Mouse (Mus musculus): ENCODE results near the gene Med12l. TPM values are rescaled to one million over a fixed set of nuclear protein-coding genes. Genes with fewer than 3 reads are reported as not detected.

The Med12l gene
- polyA plus RNA-seq, 1 experiment from 2014 or later = 2.3 TPM

DNA sequence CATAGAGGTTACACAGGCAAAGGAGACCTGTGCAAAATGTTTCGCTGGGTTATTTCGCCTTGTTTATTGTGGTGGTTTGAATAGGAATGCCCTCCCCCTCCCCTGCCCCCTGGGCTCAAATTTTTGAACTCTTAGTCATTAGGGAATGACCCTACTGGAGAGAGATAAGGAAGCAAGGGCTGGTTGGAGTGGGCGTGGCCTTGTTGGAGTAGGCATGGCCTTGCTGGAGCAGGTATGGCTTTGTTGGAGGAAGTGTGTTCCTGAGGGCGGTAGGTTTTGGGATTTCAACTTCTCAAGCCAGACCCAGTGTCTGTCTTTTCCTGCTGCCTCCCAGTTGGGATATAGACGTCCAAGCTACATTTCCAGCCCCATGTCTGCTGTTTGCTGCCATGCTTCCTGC is 1.9 kb upstream of the Med12l start:
- 74% methylated on average over 5 of the region's 5 CpGs for WGBS
- H3K9me3 ChIP-seq (replicated peaks) = no peaks in the 10 kb centered on the region
- peaks cover 34% of the 10 kb centered on the region for H3K4me1 ChIP-seq
- DNase-seq (ENCODE audit: low spot score) = no peak
- no peaks in the 10 kb centered on the region for H3K36me3 ChIP-seq
- no peak overlapping the region for H3K27ac ChIP-seq (replicated peaks)
- H3K27me3 ChIP-seq (ENCODE audit: low read depth, poor library complexity, severe bottlenecking) = peaks cover 40% of the 10 kb centered on the region
- no peak overlapping the region for H3K4me3 ChIP-seq

DNA sequence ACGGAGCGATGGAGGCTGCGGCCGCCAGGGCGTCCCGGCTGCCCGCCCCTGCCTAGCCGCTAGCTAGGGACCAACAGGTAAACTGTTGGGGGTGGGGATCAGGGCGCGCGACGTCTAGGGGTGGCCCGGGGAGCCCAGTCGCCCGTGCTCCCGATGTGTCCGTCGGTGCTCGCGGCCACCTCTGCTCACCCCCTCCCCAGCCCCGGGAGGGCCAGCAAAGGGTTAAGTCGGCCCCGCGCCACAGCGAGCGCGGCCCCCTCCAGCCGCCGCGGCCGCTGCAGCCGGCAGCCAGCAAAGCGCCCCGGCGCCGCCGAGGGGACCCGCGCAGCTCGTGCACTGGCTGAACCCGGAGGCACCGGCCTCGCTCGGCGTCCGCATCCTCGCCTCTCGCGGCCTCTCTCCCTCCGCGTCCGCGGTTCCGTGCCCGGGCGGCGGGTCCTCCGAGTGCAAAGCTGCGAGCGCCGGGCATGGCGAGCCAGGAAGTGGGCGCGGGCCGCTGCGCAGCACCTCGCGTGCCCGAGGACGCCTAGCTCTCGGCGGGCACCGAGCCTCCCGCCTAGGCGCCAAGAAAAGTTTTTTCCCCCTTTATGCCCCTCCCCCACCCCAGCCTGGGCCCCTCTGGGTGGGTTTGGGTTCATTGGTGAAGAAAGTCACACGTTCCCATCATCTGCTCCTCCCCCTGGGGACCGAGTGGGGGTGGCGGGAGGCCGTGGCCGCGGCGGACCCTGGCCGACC is 538 bp downstream of the Med12l start:
- WGBS = under 1% methylated on average over 82 of the region's 83 CpGs
- H3K9me3 ChIP-seq (replicated peaks) = no peaks in the 10 kb centered on the region
- H3K27me3 ChIP-seq (ENCODE audit: low read depth, poor library complexity, severe bottlenecking) = peaks cover 52% of the 10 kb centered on the region
- H3K36me3 ChIP-seq = no peaks in the 10 kb centered on the region
- H3K4me1 ChIP-seq = peaks cover 34% of the 10 kb centered on the region
- H3K4me3 ChIP-seq = peak overlapping the region; percentile 83
- DNase-seq (ENCODE audit: low spot score) = peak; percentile 82
- H3K27ac ChIP-seq (replicated peaks) = peak overlapping the region; percentile 95

DNA sequence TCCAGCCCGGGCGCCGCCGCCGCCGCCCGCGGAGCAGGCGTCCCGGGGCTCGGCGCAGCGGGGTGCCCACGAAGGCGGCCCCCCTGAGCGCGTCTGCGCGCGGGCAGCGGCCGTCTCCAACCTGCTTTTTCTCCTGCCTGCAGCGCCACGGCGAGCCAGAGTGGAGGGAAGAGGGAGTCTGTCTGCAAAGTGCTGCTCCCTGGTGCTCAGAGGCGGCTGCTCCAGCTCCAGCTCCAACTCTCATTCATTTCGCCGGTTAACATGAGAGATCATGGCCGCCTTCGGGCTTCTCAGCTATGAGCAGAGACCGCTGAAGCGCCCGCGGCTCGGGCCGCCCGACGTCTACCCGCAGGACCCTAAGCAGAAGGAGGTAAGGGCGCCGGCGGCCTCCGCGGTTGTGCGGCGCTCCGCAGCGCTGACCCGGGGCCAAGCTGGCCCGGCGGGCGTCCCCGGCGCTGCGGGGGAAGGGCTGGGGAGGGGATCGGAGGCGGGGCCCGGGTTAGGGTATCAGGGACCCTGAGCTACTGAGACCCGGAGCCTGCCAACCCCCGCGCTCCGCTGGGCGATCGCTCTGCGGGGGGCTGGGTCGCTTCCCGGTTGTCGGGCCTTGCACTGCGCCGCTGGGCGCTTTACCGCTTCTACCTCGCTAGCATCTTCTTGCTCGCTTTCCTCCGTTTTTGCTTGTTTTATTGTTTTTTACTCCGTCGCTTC is 1.3 kb downstream of the Med12l start:
- H3K27ac ChIP-seq (replicated peaks) = peak overlapping the region; percentile 95
- peak; percentile 86 for DNase-seq (ENCODE audit: low spot score)
- WGBS = under 1% methylated on average over 68 of the region's 77 CpGs
- no peaks in the 10 kb centered on the region for H3K9me3 ChIP-seq (replicated peaks)
- peaks cover 52% of the 10 kb centered on the region for H3K27me3 ChIP-seq (ENCODE audit: low read depth, poor library complexity, severe bottlenecking)
- peaks cover 34% of the 10 kb centered on the region for H3K4me1 ChIP-seq
- no peaks in the 10 kb centered on the region for H3K36me3 ChIP-seq
- peak overlapping the region; percentile 83 for H3K4me3 ChIP-seq

DNA sequence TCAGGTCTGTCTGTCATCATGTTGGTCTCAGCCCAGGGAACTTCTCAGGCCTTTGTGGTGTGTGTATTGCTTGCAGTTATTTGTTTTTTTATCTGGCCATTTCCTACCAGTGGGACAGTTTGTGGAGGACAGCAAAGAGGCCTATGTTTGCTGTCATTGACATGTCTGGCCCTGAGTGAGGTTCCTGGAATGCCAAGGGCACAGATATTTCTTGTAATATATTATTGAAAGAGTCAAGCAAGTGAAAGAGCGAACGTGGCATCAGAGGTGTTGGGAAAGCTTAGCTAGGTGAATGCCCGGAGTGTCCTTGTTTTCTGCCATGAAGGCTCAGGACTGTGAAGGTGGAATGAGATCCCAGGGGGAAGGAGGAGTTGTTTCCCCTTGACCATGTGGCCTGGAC is 4.7 kb downstream of the Med12l start:
- H3K4me3 ChIP-seq = no peak overlapping the region
- 89% methylated on average over 3 of the region's 3 CpGs for WGBS
- no peak for DNase-seq (ENCODE audit: low spot score)
- H3K27me3 ChIP-seq (ENCODE audit: low read depth, poor library complexity, severe bottlenecking) = peaks cover 30% of the 10 kb centered on the region
- H3K9me3 ChIP-seq (replicated peaks) = no peaks in the 10 kb centered on the region
- H3K4me1 ChIP-seq = peaks cover 27% of the 10 kb centered on the region
- H3K27ac ChIP-seq (replicated peaks) = no peak overlapping the region
- H3K36me3 ChIP-seq = no peaks in the 10 kb centered on the region

DNA sequence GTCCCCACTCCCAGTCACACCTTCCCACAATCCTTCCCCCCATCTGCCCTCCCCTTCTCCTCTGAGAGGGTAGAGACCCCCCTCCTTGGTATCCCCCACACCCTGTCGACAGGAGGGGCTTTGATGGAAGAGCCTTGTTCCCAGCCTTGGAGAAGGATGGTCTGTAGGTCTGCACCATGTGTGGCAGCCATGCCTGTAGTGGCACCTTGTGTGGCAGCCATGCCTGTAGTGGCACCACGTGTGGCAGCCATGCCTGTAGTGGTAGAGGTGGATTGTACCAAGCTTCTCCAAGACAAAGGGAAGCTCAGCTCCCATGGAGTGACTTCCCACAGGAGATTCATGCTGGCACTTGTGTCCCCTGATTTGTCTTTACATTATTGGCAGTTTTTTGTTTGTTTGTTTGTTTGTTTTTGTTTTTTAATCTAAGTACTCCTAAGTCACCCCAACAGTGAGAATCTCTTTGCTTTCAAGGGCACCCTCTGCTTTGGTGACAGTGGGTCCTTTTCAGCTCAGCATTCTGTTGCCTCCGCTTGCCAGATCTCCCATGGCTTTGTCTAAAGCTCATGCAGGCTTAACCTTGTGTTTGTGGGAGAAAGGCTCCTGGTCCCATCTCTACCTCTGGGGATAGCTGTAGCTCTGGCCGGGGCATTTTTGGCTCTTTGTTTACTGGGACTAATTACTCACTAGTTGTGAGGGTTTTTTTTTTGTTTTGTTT is 10.2 kb downstream of the Med12l start:
- 77% methylated on average over 4 of the region's 4 CpGs for WGBS
- H3K27me3 ChIP-seq (ENCODE audit: low read depth, poor library complexity, severe bottlenecking) = no peaks in the 10 kb centered on the region
- no peak overlapping the region for H3K27ac ChIP-seq (replicated peaks)
- H3K36me3 ChIP-seq = no peaks in the 10 kb centered on the region
- peaks cover 5% of the 10 kb centered on the region; the same call in 1 of the 2 replicates for H3K4me1 ChIP-seq
- DNase-seq (ENCODE audit: low spot score) = no peak
- H3K4me3 ChIP-seq = no peak overlapping the region
- H3K9me3 ChIP-seq (replicated peaks) = no peaks in the 10 kb centered on the region

DNA sequence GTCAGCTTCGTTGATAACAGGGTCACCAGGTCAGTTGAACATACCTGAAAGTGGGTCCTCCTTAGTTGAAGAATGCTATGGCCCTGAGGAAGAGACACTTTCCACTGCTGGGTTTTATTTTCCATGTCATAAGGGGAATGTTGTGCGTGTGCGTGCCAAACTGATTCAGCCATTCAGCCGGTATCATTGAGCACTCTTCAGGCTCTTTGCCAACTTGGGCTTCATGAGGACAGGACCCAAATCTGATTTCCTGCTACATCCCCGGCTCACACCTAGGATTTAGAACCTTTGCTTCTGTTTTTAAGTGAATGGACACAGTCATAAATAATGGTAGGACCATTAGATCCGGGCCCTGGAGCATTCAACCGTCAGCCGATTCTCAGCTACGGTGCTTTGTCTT is 10.9 kb downstream of the Med12l start:
- WGBS = 96% methylated on average over 9 of the region's 9 CpGs
- Histone ChIP-seq H3K27me3 (ENCODE audit: low read depth, poor library complexity, severe bottlenecking) (no peaks in the 10 kb centered on the region), H3K36me3 (no peaks in the 10 kb centered on the region), H3K27ac (replicated peaks) (no peak overlapping the region), H3K4me3 (no peak overlapping the region), H3K4me1 (peaks cover 10% of the 10 kb centered on the region), H3K9me3 (replicated peaks) (no peaks in the 10 kb centered on the region)
- no peak for DNase-seq (ENCODE audit: low spot score)

DNA sequence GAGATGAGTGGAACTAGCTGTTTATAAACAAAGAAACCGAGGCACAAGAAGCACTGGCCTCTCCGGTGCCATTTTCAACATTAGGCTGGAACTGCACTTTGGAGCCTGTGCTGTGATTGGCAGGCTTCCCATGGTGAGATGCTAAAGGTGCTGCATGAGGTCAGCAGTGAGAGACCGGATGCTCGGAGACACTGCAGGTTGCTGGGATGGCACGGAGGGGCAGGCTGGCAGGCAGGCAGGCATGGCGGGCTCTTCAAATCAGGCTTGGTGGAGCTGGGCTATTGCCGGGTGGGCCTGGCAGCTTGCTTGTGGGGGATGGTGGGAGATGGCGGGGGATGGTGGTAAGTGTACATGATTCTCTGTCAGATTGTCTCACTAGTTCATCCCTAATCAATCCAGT is 15.6 kb downstream of the Med12l start:
- Histone ChIP-seq H3K36me3 (no peaks in the 10 kb centered on the region), H3K27me3 (ENCODE audit: low read depth, poor library complexity, severe bottlenecking) (no peaks in the 10 kb centered on the region), H3K27ac (replicated peaks) (no peak overlapping the region), H3K4me1 (peaks cover 12% of the 10 kb centered on the region), H3K9me3 (replicated peaks) (no peaks in the 10 kb centered on the region), H3K4me3 (no peak overlapping the region)
- WGBS = 71% methylated on average over 8 of the region's 8 CpGs
- DNase-seq (ENCODE audit: low spot score) = no peak

DNA sequence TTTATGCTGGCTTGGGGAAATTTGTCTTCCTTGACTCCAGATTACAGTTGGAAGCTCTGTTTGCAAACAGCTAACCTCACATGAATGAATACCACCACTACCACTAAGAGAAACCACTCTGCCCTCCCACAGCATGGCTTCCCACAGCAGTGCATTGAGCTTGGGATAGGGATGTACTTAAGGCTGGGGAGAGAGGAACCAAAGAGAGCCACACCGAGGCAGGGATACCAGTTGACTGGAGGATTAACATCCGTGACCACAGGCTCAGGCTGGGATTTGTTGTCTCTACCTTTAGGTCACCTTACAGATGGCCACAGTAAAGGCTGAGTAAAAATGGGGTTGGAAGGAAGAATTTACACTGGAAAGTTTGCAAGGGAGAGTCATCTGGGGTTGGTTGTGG is 16.6 kb downstream of the Med12l start:
- Histone ChIP-seq H3K27me3 (ENCODE audit: low read depth, poor library complexity, severe bottlenecking) (no peaks in the 10 kb centered on the region), H3K9me3 (replicated peaks) (no peaks in the 10 kb centered on the region), H3K4me1 (peaks cover 10% of the 10 kb centered on the region), H3K4me3 (no peak overlapping the region), H3K27ac (replicated peaks) (no peak overlapping the region), H3K36me3 (no peaks in the 10 kb centered on the region)
- 70% methylated on average over 2 of the region's 2 CpGs for WGBS
- DNase-seq (ENCODE audit: low spot score) = no peak

DNA sequence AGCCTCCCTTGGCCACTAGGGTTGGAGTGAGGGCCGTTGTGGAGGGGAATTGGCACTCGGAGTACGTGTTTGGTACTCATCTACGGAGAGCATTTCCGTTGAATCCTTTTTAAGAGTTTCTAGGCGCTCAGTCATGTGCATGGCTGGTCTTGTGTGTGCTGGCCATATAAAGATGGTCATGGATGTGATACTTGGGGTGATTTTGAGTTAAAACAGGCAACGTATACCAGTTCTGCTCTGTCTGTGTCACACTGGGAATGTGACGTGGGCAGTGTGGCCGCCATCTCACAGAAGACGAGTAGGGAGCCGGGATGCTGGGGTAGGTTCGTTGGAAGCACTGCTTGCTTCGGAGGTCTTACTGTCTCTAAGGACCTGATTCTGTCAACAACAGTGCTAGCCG is 17.3 kb downstream of the Med12l start:
- H3K9me3 ChIP-seq (replicated peaks) = no peaks in the 10 kb centered on the region
- no peak for DNase-seq (ENCODE audit: low spot score)
- WGBS = 93% methylated on average over 14 of the region's 14 CpGs
- no peak overlapping the region for H3K4me3 ChIP-seq
- H3K27me3 ChIP-seq (ENCODE audit: low read depth, poor library complexity, severe bottlenecking) = no peaks in the 10 kb centered on the region
- H3K36me3 ChIP-seq = no peaks in the 10 kb centered on the region
- peaks cover 7% of the 10 kb centered on the region for H3K4me1 ChIP-seq
- H3K27ac ChIP-seq (replicated peaks) = no peak overlapping the region

DNA sequence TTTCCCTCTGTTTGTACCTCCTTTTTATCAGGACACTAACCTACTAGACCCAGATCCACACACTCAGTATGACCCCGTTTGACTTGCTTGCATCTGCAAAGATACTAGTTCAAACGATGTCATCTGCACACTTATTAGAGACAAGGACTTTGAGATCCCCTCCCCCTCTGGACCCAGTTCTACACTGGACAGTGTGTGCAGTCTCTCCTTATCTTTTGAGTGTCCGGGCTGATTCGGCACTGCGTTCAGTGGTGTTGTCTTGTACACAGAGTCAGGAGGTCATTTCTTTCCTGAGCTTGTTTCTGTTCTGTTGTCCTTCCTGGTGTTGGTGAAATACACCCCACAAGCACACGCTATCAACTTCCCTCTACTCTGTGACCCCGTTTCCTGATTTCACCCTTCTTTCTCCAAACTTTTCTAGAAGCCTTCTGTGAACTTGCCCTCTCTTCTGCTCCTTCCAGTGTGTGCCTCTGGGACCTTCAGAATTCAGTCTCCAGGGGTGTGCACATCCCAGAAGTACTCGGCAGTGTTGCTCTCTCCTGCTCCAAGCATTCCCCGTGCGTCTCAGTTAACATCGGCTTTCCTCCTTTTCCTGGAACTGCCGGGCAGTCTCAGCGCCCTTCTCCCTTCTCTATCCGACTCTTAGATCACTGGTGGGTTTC is 19.0 kb downstream of the Med12l start:
- H3K36me3 ChIP-seq = no peaks in the 10 kb centered on the region
- H3K4me1 ChIP-seq = peaks cover 7% of the 10 kb centered on the region
- H3K4me3 ChIP-seq = no peak overlapping the region
- H3K9me3 ChIP-seq (replicated peaks) = no peaks in the 10 kb centered on the region
- no peaks in the 10 kb centered on the region for H3K27me3 ChIP-seq (ENCODE audit: low read depth, poor library complexity, severe bottlenecking)
- no peak for DNase-seq (ENCODE audit: low spot score)
- H3K27ac ChIP-seq (replicated peaks) = no peak overlapping the region
- 66% methylated on average over 14 of the region's 14 CpGs for WGBS

DNA sequence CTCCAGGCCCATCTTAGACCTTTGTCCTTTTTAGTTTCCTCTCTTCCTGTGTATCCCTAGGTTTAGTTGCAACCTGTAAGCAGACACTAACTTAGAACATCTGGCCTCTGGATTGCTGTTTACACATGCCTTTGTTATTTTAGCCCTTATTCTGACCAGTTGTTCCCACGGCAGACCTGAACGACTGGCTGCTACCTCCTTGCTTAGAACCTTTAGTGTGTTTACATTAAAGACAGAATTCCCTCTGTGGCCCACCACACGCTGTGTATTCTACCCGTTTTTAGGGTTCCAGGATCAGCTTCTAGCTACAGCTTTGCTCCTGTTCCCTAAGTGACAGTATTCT is 19.5 kb downstream of the Med12l start:
- no peak for DNase-seq (ENCODE audit: low spot score)
- Histone ChIP-seq H3K27ac (replicated peaks) (no peak overlapping the region), H3K4me3 (no peak overlapping the region), H3K27me3 (ENCODE audit: low read depth, poor library complexity, severe bottlenecking) (no peaks in the 10 kb centered on the region), H3K9me3 (replicated peaks) (no peaks in the 10 kb centered on the region), H3K36me3 (no peaks in the 10 kb centered on the region), H3K4me1 (peaks cover 7% of the 10 kb centered on the region)
- WGBS = 63% methylated on average over 4 of the region's 4 CpGs

DNA sequence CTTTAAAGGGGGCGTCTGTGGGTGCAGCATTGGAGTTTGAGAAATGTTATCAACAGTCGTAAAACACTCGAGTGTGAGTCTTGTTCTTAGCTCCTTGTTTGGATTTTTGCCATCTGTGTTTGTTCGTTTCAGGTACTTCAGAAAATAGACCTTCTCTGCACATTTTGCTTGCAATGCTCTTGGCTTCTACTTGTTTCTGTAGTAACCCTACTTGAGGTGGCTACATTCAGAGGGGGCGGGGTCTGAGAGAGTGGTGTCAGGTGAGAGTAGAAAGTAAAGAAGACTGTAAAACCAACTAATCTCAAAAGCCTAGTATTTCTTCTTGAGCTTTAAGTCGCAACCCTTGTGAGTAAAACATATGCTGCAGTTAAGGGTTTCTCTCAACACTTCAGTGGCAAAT is 23.1 kb downstream of the Med12l start:
- Histone ChIP-seq H3K9me3 (replicated peaks) (no peaks in the 10 kb centered on the region), H3K4me1 (no peaks in the 10 kb centered on the region; the same call in none of the 2 replicates), H3K27ac (replicated peaks) (no peak overlapping the region), H3K27me3 (ENCODE audit: low read depth, poor library complexity, severe bottlenecking) (no peaks in the 10 kb centered on the region), H3K36me3 (no peaks in the 10 kb centered on the region), H3K4me3 (no peak overlapping the region)
- DNase-seq (ENCODE audit: low spot score) = no peak
- 90% methylated on average over 6 of the region's 6 CpGs for WGBS

Data from midbrain, embryonic 10.5 days (tissue).